Mouse (Mus musculus): ENCODE measurements around the gene Ust. TPM values are rescaled to one million over a fixed set of nuclear protein-coding genes. Genes with fewer than 3 reads are reported as not detected.
A peak's percentile ranks its signal among the peaks of the same experiment; 100 is the strongest.

The Ust gene
- polyA plus RNA-seq, 1 experiment from 2014 or later: 8.4 TPM

DNA sequence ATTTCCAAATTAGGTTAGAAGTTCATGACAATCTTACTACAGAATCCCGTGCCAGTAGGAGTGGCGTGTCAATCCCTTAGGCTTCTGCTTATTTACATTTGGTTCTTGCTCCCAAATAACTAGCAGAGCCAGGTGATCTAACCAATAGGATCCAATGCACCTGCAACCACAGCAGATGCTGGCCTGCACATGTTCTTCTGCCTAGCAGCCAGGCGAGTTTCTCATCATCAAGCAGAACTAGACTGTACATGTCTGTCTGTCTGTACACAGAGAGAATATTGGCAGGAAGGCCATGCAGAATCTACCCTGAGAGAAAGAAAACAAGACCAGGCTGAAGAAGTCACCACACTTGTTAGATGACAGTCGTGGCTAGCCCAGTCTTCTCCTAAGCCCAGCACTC lies 113.5 kb downstream of the Ust start:
- 89% methylated on average over 4 of the region's 4 CpGs for WGBS
- no peak for ATAC-seq (ENCODE audit: low FRiP score, low read depth)
- H3K27ac ChIP-seq (replicated peaks): no peak overlapping the region
- H3K36me3 ChIP-seq: no peaks in the 10 kb centered on the region
- no peak overlapping the region for H3K4me3 ChIP-seq
- no peaks in the 10 kb centered on the region for H3K27me3 ChIP-seq
- H3K9ac ChIP-seq: no peak overlapping the region
- H3K4me1 ChIP-seq (replicated peaks): no peaks in the 10 kb centered on the region
- no peak overlapping the region for H3K4me2 ChIP-seq
- H3K9me3 ChIP-seq: no peaks in the 10 kb centered on the region

DNA sequence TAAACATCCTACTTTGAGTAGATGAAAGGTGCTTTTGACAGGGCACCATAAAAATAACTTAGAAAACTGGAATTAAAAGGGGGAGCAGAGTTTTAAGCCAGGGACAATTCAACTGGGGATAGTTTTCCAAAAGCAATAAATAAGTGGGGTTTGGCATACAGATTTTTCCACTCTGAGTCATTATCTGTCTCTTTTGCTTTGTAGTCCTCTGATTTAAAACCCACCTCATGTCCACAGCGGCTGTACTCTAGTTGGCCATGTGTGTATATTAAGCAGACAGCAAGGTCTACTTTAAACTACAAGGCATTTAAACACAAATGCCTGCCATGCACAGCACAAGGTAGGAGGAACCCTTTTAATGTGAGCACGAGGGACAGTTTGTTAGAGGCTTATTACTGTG lies 126.4 kb downstream of the Ust start:
- no peak overlapping the region for H3K27ac ChIP-seq (replicated peaks)

DNA sequence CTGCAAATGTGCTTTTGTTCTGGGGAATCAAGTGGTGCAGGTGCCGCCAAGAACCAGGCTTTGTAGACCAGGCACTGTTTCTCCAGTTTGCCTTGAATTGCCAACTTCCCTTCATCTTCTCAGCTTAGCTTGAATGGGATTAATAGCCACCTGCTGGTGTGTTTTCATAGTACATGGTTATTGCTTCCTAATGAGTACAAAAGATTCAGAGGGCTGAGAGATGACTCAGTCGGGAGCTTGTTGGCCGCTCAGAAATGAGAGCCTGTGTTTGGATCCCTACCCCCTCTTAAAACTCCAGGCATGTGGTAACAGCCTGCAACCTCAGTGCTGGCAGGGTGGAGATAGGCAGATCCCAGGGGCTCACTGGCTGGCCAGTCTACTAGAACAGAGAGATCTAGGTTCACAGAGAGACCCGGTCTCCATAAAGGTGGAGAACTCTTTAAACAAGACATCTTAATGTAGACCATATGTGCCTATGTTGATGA lies 127.3 kb downstream of the Ust start:
- Histone ChIP-seq H3K27me3 (no peaks in the 10 kb centered on the region), H3K4me1 (replicated peaks) (no peaks in the 10 kb centered on the region), H3K9me3 (no peaks in the 10 kb centered on the region), H3K36me3 (no peaks in the 10 kb centered on the region), H3K4me2 (no peak overlapping the region), H3K27ac (replicated peaks) (no peak overlapping the region), H3K9ac (no peak overlapping the region), H3K4me3 (no peak overlapping the region)
- ATAC-seq (ENCODE audit: low FRiP score, low read depth): peak; percentile 85; the same call in 1 of the 2 replicates
- WGBS: 46% methylated on average over 4 of the region's 4 CpGs

More for the DNA sequence above, 126.4 kb downstream of the Ust start:
- Histone ChIP-seq H3K4me3 (no peak overlapping the region), H3K4me1 (replicated peaks) (no peaks in the 10 kb centered on the region), H3K36me3 (no peaks in the 10 kb centered on the region), H3K9ac (no peak overlapping the region), H3K27me3 (no peaks in the 10 kb centered on the region), H3K4me2 (no peak overlapping the region), H3K9me3 (no peaks in the 10 kb centered on the region)
- ATAC-seq (ENCODE audit: low FRiP score, low read depth): no peak
- WGBS: 87% methylated on average over 2 of the region's 2 CpGs

DNA sequence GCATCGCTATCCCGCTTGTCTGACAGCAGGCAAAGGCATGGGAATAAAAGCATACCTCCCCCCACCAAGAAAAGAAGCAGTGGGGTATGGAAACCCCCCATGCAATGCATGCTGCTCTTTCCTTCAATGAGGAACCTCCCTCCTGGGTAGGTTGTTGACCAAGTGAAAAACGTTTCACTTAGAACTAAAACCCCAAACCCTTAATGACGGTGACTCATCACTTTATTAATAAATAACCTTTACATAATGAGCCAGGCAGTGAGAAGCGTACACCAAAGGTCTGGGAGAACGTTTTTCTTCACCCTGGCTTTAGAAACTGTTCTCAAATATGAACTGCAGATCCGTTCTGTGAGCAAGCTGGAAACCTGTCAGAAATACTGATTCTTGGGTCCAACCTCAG lies 130.4 kb downstream of the Ust start:
- Histone ChIP-seq H3K36me3 (no peaks in the 10 kb centered on the region), H3K4me2 (no peak overlapping the region), H3K9me3 (no peaks in the 10 kb centered on the region), H3K9ac (no peak overlapping the region), H3K27me3 (no peaks in the 10 kb centered on the region), H3K27ac (replicated peaks) (no peak overlapping the region), H3K4me1 (replicated peaks) (no peaks in the 10 kb centered on the region), H3K4me3 (no peak overlapping the region)
- 70% methylated on average over 7 of the region's 7 CpGs for WGBS
- no peak for ATAC-seq (ENCODE audit: low FRiP score, low read depth)

DNA sequence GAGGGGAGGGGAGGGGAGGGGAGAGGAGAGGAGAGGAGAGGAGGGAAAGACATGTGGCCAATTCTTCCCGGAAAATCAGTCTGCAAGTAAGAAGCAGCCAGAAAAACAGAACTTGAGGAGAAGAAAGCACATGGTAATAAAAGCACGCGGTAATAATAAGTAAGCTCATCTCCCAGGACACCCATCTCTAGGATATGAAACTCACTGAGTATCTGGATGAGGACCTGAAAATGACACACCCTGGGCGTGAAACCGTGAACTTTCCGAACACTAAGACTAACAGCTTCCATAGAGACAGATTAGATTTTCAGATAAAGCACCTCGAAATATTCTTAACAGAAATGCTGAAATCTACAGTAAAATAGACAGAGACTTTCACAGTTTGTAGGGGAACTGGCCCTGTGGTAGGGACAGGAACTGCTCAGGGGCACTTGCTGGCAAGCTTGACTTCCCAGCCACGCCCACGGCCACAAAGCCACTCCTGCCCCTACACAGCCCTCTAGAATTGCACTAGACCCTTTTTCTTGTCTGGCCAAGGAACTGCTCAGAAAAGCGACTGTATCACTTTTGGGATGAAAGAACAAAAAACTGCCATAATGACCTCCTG lies 148.6 kb downstream of the Ust start:
- Histone ChIP-seq H3K4me3 (no peak overlapping the region), H3K9ac (no peak overlapping the region), H3K36me3 (no peaks in the 10 kb centered on the region), H3K27ac (replicated peaks) (no peak overlapping the region), H3K4me1 (replicated peaks) (no peaks in the 10 kb centered on the region), H3K9me3 (no peaks in the 10 kb centered on the region), H3K4me2 (no peak overlapping the region), H3K27me3 (no peaks in the 10 kb centered on the region)
- no peak for ATAC-seq (ENCODE audit: low FRiP score, low read depth)
- 78% methylated on average over 10 of the region's 10 CpGs for WGBS

DNA sequence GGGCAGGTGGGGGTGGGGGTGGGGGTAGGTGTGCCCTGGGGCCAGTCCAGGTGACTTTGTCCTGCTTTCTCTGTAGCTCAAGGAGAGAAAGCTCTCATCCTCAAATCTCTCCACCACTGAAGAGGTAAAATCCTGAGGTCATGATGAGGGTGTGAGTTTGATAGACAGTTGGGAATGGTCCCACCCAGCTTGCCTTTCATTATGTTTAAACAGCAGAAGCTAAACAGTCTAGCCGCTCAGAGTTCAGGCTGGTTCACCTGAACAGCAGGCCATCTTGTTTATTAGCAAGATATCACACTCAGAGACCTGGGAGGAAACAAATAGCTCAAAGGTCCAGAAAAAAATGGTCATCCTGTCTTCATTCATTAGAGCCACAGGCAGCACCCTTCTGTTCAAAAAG lies 152.8 kb downstream of the Ust start:
- Histone ChIP-seq H3K9me3 (no peaks in the 10 kb centered on the region), H3K27ac (replicated peaks) (no peak overlapping the region), H3K9ac (no peak overlapping the region), H3K4me1 (replicated peaks) (0 out of 2 replicates have a peak, but pooled peaks cover 5% of the 10 kb centered on the region), H3K4me3 (no peak overlapping the region), H3K4me2 (no peak overlapping the region), H3K27me3 (no peaks in the 10 kb centered on the region), H3K36me3 (no peaks in the 10 kb centered on the region)
- no peak for ATAC-seq (ENCODE audit: low FRiP score, low read depth)
- WGBS: 27% methylated on average over 1 of the region's 1 CpGs

DNA sequence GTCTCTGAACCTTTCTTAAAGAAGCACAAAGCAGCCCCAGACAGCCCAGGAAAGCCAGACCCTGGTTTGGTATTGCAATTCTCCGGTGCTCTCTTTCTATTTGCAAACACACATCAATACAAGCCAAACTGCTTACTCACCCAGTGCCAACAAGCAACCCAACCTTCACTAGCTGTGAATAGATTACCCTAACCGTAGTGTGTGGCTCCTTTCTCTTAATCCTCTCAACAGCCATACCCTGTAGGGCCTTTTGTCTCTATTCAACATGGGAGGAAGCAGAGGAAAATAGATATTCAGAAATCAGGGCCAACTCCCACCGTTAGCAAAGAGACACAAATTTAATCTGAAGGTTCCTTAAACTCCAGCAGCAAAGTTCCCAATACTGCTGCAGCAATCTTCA lies 154.4 kb downstream of the Ust start:
- Histone ChIP-seq H3K27ac (replicated peaks) (no peak overlapping the region), H3K4me2 (no peak overlapping the region), H3K9ac (no peak overlapping the region), H3K9me3 (no peaks in the 10 kb centered on the region), H3K27me3 (no peaks in the 10 kb centered on the region), H3K4me1 (replicated peaks) (0 out of 2 replicates have a peak, but pooled peaks cover 5% of the 10 kb centered on the region), H3K36me3 (no peaks in the 10 kb centered on the region), H3K4me3 (no peak overlapping the region)
- no peak for ATAC-seq (ENCODE audit: low FRiP score, low read depth)
- WGBS: 41% methylated on average over 3 of the region's 3 CpGs

DNA sequence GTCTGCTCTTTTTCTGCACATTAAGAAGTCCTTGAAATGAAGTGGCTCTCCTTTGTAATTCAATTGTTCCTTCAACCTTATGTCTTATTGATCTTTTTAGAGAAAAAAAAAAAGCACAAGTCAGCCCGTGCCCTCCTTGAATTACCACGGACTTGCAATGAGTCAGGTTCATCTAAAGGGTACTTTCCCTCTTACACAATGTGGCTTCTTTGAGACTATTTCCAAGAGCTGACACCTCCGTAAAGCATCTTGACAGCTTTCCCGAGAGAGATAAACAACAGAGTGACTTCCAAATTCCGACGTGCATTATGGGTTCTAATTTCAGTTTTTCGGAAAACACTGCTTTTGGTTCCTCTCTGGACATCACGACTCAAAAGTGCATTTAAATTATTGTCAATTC lies 155.3 kb downstream of the Ust start:
- Histone ChIP-seq H3K36me3 (no peaks in the 10 kb centered on the region), H3K4me1 (replicated peaks) (0 out of 2 replicates have a peak, but pooled peaks cover 5% of the 10 kb centered on the region), H3K27ac (replicated peaks) (no peak overlapping the region), H3K9ac (no peak overlapping the region), H3K27me3 (no peaks in the 10 kb centered on the region), H3K9me3 (no peaks in the 10 kb centered on the region), H3K4me3 (no peak overlapping the region), H3K4me2 (no peak overlapping the region)
- ATAC-seq (ENCODE audit: low FRiP score, low read depth): no peak
- WGBS: 36% methylated on average over 8 of the region's 8 CpGs

DNA sequence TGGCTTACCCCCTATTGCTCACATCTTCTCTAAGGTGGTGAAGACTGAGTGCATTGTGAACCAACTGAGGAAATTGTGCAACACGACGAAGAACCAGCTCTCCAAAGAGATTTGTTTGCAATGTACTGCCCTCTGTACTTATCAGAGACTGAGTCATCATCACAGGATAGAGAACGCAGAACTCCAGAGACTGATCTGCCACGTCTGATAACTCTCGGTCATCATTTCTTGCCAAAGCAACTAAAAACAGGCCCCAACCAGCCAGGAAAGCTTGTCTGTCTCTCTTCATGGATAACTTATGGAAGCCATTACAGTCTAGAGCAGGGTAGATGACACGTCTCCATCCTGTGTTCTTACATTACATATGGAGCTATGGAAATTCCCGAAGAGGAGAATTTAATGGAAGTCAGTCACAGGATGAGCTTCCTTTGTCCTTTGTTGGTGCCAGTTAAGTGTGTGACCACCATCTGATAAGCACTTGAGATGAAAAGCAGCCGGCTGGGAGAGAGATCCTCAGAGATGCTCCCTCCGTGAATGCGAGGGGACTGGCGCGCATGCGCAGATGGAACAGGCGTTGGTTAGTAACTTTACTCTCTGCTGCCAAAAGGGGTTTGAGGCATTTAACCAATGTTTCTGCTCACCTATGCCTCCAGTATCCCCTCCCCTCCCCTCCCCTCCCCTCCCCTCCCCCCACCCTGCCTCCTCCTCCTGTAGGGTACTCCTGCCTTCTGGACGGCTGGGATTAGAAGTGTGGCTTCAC lies 160.2 kb downstream of the Ust start:
- no peaks in the 10 kb centered on the region for H3K27me3 ChIP-seq
- no peak for ATAC-seq (ENCODE audit: low FRiP score, low read depth)
- no peak overlapping the region for H3K9ac ChIP-seq
- WGBS: 89% methylated on average over 14 of the region's 15 CpGs
- no peaks in the 10 kb centered on the region for H3K36me3 ChIP-seq
- no peak overlapping the region for H3K4me2 ChIP-seq
- H3K4me1 ChIP-seq (replicated peaks): 0 out of 2 replicates have a peak, but pooled peaks cover 4% of the 10 kb centered on the region
- H3K27ac ChIP-seq (replicated peaks): no peak overlapping the region
- H3K4me3 ChIP-seq: no peak overlapping the region
- no peaks in the 10 kb centered on the region for H3K9me3 ChIP-seq

DNA sequence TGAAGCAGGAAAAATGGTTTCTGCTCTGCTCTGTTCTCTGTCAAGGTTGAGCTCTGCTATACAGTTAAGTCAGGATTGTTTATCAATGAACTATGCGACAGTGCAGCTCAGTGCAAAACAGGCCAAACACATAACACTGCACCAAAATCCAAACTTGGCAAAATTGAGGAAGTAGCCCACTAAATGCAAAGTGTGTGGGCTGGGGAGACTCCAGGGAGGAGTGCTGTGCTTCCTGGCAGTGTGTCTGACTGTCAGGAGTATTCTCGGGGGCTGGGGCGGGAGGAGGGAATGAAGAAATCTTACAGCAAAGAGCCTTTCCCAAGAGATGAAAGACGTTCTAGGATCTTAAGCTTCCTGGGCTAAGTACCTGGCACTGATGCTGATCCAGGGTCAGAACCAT lies 165.1 kb downstream of the Ust start:
- Histone ChIP-seq H3K4me2 (no peak overlapping the region), H3K4me1 (replicated peaks) (no peaks in the 10 kb centered on the region), H3K36me3 (no peaks in the 10 kb centered on the region), H3K4me3 (no peak overlapping the region), H3K9ac (no peak overlapping the region), H3K27me3 (no peaks in the 10 kb centered on the region), H3K27ac (replicated peaks) (no peak overlapping the region), H3K9me3 (no peaks in the 10 kb centered on the region)
- WGBS: 90% methylated on average over 4 of the region's 4 CpGs
- no peak for ATAC-seq (ENCODE audit: low FRiP score, low read depth)

DNA sequence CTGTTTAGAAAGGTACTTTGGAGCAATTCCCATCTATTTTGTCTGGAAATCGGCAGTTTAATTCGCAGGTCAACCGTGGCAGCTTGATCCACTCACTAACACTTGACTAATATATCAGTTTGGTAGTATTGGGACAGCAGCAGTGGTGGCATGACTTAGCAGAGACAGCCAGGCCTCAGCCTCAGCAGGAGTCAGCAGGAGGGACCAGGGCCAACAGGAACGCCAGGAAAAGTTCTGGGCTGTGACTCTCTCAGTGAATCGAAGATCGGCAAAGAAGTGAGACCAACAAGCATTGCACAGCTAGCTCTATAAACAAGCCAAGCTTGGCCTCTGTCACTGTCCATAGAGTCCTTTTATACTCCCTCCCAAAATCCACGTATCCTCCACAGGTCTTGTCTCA lies 168.0 kb downstream of the Ust start:
- no peak overlapping the region for H3K4me3 ChIP-seq
- WGBS: 88% methylated on average over 7 of the region's 7 CpGs
- no peak for ATAC-seq (ENCODE audit: low FRiP score, low read depth)
- no peaks in the 10 kb centered on the region for H3K9me3 ChIP-seq
- no peak overlapping the region for H3K4me2 ChIP-seq
- no peaks in the 10 kb centered on the region for H3K36me3 ChIP-seq
- H3K27me3 ChIP-seq: no peaks in the 10 kb centered on the region
- no peak overlapping the region for H3K27ac ChIP-seq (replicated peaks)
- H3K4me1 ChIP-seq (replicated peaks): 0 out of 2 replicates have a peak, but pooled peaks cover 5% of the 10 kb centered on the region
- H3K9ac ChIP-seq: no peak overlapping the region

DNA sequence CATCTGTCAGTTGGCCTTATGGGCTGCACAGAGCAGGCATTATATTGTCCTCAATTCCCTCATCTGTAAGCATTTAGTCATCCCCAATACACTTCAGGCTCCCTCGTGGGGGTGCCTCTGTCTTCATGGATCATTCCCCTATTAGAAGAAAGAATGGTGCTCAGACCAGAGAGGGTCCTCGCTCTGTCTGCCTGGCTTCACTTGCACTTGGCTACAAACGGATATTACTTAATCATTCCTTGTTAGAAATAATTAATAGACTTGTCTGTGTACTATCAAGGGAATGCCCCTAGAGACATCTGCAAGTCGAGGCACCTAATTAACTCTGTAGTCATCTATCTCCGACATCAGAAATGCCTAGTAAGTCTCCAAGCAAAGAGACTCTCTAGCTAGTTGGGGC lies 171.1 kb downstream of the Ust start:
- no peak for ATAC-seq (ENCODE audit: low FRiP score, low read depth)
- Histone ChIP-seq H3K4me1 (replicated peaks) (0 out of 2 replicates have a peak, but pooled peaks cover 5% of the 10 kb centered on the region), H3K27me3 (no peaks in the 10 kb centered on the region), H3K4me2 (no peak overlapping the region), H3K9me3 (no peaks in the 10 kb centered on the region), H3K27ac (replicated peaks) (no peak overlapping the region), H3K36me3 (no peaks in the 10 kb centered on the region), H3K9ac (no peak overlapping the region), H3K4me3 (no peak overlapping the region)
- 43% methylated on average over 5 of the region's 5 CpGs for WGBS
